Mouse (Mus musculus): ENCODE measurements around the gene Olfr657.

DNA sequence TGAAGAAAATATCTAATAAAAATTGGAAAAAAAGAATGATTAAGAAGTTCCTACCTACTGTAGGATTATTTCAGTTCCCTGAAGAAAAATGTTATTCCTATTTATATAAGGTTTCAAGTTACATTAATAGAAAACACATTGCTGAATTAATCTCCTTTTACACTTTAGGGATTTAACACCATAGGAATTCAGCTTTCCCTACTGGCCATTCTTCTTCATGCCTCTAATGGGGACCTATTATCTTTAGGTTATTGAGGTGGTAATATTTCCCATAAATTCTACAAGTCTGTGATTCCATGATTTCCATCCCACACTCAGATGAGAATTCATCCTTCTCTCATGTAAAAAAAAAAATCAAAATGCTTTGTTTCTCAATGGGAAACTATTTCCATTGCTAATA lies at the start of gene Olfr657:
- TF ChIP-seq GATA1 (IDR thresholded peaks at IDR 0.05; ENCODE audit: borderline replicate concordance, low read length) (no peak), CTCF (IDR thresholded peaks at IDR 0.05; ENCODE audit: low read depth, low read length) (no peak), TAL1 (conservative IDR thresholded peaks at IDR 0.05; ENCODE audit: low read depth, low read length) (no peak), POLR2AphosphoS5 (IDR thresholded peaks at IDR 0.05; ENCODE audit: insufficient replicate concordance, low read depth, low read length) (no peak), GATA2 (IDR thresholded peaks at IDR 0.05; ENCODE audit: borderline replicate concordance, low read depth, low read length) (no peak)
